Mouse (Mus musculus) lung, postnatal 0 days (tissue): ENCODE data around the gene Rangrf.

Source experiments
- CTCF ChIP-seq: IDR thresholded peaks from 2 replicates; pipeline ENCODE4 v1.5.1; 2016; ENCODE audit warnings: antibody characterized with exemption, mild to moderate bottlenecking
- EP300 ChIP-seq: IDR thresholded peaks from 2 replicates; pipeline ENCODE4 v1.6.1; 2016; ENCODE audit warnings: antibody characterized with exemption, mild to moderate bottlenecking, control low read depth

DNA sequence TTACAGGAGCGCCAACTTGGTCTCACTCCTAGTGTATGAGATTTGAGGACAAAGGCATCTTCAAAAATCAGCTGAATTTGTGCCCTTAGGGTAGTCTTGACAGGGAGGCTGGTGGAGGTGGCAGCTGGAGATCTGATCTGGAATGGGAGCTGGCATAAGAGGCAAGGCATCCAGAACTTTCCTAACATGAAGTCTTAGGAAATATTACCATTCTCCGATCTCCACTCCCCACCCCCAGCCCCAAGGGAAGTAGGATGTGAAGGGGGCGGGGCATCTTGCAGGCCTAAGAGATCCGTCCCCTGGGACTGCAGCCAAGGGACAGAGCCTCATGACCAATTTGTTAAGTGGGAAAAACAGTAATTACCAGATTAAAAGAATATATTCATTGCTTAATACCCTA lies 4.8 kb downstream of the Rangrf start:
- TF ChIP-seq CTCF (no peak), EP300 (no peak)
